In genomic region chr16:30034521-30034920, GRCm38 (mm10) we compare ENCODE assay signal across 10 mouse cellular contexts. TPM values are rescaled to one million over a fixed set of nuclear protein-coding genes. Genes with fewer than 3 reads are reported as not detected.
DNase-seq lines count a peak whose midpoint lies in the region; ATAC-seq lines count a peak whose summit lies in the region.
"Had no signal": no experiment of that assay in that cellular context is flagged by ENCODE, and none has a peak within 500 bp of the region (broad histone marks: within the 10 kb centered on the region; RNA-seq: fewer than 3 reads in every experiment).

No protein-coding gene starts in this region.

- H3K4me1 ChIP-seq in kidney, embryonic 16.5 days (ENCODE audit: insufficient read depth, low read length): peaks cover 39% of the 10 kb centered on the region
- peaks cover 5% of the 10 kb centered on the region for H3K4me1 ChIP-seq in midbrain, embryonic 15.5 days

- ATAC-seq in kidney, embryonic 16.5 days (ENCODE audit: low FRiP score, low TSS enrichment): peak; percentile 69
- ATAC-seq in midbrain, embryonic 15.5 days (replicated peaks): no peak

- H3K27me3 ChIP-seq in kidney, embryonic 16.5 days (ENCODE audit: insufficient read depth, low read length): no peaks in the 10 kb centered on the region; the same call in 1 of the 2 replicates
- peaks cover 10% of the 10 kb centered on the region for H3K27me3 ChIP-seq in midbrain, embryonic 15.5 days (replicated peaks)
- H3K27me3 ChIP-seq: limb, embryonic 15.5 days had no signal

- H3K9ac ChIP-seq in kidney, embryonic 16.5 days (replicated peaks; ENCODE audit: low read length): no peak overlapping the region
- no peak overlapping the region for H3K9ac ChIP-seq in midbrain, embryonic 15.5 days
- H3K9ac ChIP-seq: limb, embryonic 15.5 days had no signal

- H3K36me3 ChIP-seq in kidney, embryonic 16.5 days (ENCODE audit: insufficient read depth, low read length): no peaks in the 10 kb centered on the region
- H3K36me3 ChIP-seq in midbrain, embryonic 15.5 days (replicated peaks): no peaks in the 10 kb centered on the region
- H3K36me3 ChIP-seq: limb, embryonic 15.5 days had no signal

- DNase-seq in urinary bladder, postnatal 14 days (ENCODE audit: low spot score): peak; percentile 59
- no peak for DNase-seq in urinary bladder, adult 18-20 months (ENCODE audit: low spot score in 2 of 2)
- DNase-seq in gastrocnemius, postnatal 14 days: peak; percentile 55
- DNase-seq in right cerebral cortex, adult 2 months (ENCODE audit: low spot score in 2 of 2): no peak
- no peak for DNase-seq in urinary bladder, adult 2 months (ENCODE audit: low spot score)
- DNase-seq: cerebellum, adult 9-11 months; right cerebral cortex, postnatal 25 days had no signal

- no peak overlapping the region for H3K4me2 ChIP-seq in kidney, embryonic 16.5 days (replicated peaks; ENCODE audit: low read depth, low read length)
- H3K4me2 ChIP-seq in midbrain, embryonic 15.5 days: no peak overlapping the region
- H3K4me2 ChIP-seq: limb, embryonic 15.5 days had no signal

- no peak overlapping the region for H3K27ac ChIP-seq in kidney, embryonic 16.5 days (ENCODE audit: low read length)
- H3K27ac ChIP-seq in midbrain, embryonic 15.5 days: no peak overlapping the region
- H3K27ac ChIP-seq: limb, embryonic 15.5 days had no signal

- H3K9me3 ChIP-seq in kidney, embryonic 16.5 days (ENCODE audit: low read length): no peaks in the 10 kb centered on the region
- H3K9me3 ChIP-seq in midbrain, embryonic 15.5 days: no peaks in the 10 kb centered on the region
- H3K9me3 ChIP-seq: limb, embryonic 15.5 days had no signal

- no peak overlapping the region for H3K4me3 ChIP-seq in kidney, embryonic 16.5 days (ENCODE audit: low read length)
- H3K4me3 ChIP-seq in midbrain, embryonic 15.5 days: no peak overlapping the region
- H3K4me3 ChIP-seq: limb, embryonic 15.5 days had no signal

- WGBS in kidney, embryonic 16.5 days: 14% methylated on average over 6 of the region's 6 CpGs
- WGBS in midbrain, embryonic 15.5 days: 77% methylated on average over 6 of the region's 6 CpGs

- intact Hi-C loops in gastrocnemius, postnatal 14 days (cut with DNase I; ENCODE audit: low total_unique reads): no loop called here

RNA-seq across cellular contexts. Expression of gene Hes1, which starts 29.7 kb away (rescaled TPM):
- 10 to 100 TPM; 19.0 to 19.4 TPM for total RNA-seq in gastrocnemius, postnatal 14 days (2021)
- polyA plus RNA-seq in kidney, embryonic 16.5 days (2015; fragmentation: Nextera tagmentation; extraction: Ambion mirVana): 45.5 and 45.7 TPM in 2 replicates
- polyA plus RNA-seq in urinary bladder, adult 2 months (2012; rRNA removed): 112 and 154 TPM in 2 replicates
- 11.1 and 12.4 TPM in 2 replicates for polyA plus RNA-seq in midbrain, embryonic 15.5 days (2015; fragmentation: Nextera tagmentation; extraction: Ambion mirVana)

Comparison
In these comparisons a context has a peak if more than half of its experiments do, and no peak if none do; other contexts are left out.
1. DNase-seq: peak in urinary bladder, postnatal 14 days (single experiment) and gastrocnemius, postnatal 14 days (single experiment); none in urinary bladder, adult 18-20 months (0 of 2), right cerebral cortex, adult 2 months (0 of 2) and urinary bladder, adult 2 months (single experiment).